Mouse (Mus musculus): ENCODE data around the gene Gatad2a.
"Not testable (repeated sequence)": the region's sequence is repeated elsewhere in the genome, so short reads cannot be mapped to it uniquely, and the experiment has no call there.

Gatad2a gene

DNA sequence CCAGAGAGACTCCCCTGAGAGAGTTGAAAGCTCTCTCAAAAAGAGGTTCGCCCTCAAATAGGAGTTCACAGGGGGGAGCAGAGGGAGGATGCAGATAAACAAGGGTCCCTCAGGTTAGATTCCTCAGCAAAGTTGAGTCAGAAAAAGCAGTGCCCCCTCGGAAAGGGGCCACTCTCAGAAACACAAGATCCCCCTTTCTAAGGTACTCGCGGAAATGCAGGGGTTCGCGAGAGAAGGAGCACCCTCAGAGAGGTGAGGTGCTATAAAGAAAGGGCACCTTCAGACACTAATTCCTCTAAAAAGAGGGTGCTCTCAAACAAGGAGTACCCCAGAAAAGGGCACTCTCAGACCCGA, 785 bp downstream of the Gatad2a start:
- no peak for DNase-seq (ENCODE audit: low spot score)

DNA sequence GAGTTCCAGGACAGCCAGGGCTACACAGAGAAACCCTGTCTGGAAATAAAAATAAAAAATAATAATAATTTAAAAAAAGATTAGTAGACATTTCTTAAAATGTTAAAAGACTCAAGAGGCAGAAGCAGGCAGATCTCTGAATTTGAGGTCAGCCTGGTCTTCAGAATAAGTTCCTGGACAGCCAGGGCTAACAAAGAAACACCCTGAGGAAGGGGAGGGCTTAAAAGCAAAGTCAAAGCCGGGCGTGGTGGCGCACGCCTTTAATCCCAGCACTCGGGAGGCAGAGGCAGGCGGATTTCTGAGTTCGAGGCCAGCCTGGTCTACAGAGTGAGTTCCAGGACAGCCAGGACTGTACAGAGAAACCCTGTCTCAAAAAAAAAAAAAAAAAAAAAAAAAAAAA, 7.2 kb downstream of the Gatad2a start:
- DNase-seq (ENCODE audit: low spot score) = not testable (repeated sequence)

DNA sequence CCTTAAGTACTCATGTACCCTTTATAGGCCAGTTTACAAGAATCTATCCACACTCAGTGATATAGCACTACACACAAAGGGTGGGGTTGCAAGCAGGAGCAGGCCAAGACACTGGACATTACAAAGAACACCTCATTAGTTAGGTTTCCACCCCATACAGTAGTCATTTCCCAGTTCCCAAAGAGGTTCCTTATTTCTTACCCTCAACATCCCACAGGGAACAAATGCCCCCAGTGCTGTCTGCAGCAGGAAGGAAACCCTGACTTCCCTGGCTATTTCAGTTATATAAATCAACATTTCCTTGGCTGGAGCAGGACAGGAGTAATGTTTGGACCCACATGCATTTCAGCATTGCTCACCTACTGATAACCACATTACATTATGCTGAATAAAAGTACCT, 8.4 kb downstream of the Gatad2a start:
- no peak for DNase-seq (ENCODE audit: low spot score)

DNA sequence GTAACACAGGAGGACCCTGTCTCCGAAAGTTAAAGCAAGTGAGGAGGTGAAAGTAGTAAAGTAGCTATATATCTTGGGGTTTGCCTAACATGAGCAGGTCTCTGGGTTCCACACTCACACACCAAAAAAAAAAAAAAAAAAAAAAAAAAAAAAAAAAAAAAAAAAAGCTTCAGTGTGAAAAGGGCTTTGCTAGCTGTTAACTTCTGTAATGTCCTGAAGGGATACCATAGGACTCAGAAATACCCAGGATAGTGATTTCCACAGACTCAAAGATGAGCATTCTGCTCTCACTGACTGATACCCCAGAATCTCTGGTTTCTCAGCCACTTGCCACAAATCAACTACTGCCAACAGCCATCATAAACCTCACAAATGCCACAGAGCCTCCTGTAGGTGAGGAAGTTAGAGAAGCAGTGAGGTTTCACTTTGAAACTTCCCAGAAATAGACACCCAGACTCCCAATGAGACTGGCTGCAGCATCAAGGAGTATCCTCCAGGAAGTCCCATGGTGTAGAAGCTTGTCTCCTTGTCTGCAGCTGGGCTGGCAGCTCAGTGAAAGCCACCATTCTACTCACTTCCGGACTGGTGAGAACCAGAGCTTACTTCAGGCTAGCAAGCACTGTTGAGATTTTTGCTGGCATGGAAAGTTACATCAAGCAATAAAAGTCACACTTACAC, 11.2 kb downstream of the Gatad2a start:
- no peak for DNase-seq (ENCODE audit: low spot score)

DNA sequence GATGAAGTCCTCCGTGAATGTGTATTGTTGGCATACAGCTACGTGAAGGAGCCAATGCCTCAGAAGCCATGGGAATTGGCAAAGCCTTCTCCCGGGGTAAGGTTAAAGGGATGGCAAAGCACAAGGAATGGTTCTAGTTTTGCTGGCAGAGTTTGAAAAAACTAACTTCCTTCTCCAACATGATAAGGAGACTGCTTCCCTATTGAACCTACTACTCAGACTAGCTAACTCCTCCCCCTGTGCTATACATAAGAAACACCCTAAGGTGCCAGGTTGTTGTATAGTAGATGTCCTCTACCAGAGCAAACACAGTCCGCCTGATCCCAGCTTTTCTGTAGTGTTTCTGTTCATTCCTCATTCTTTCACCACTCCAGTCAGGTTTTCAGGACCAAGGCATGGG, 17.7 kb downstream of the Gatad2a start:
- no peak for DNase-seq (ENCODE audit: low spot score)

DNA sequence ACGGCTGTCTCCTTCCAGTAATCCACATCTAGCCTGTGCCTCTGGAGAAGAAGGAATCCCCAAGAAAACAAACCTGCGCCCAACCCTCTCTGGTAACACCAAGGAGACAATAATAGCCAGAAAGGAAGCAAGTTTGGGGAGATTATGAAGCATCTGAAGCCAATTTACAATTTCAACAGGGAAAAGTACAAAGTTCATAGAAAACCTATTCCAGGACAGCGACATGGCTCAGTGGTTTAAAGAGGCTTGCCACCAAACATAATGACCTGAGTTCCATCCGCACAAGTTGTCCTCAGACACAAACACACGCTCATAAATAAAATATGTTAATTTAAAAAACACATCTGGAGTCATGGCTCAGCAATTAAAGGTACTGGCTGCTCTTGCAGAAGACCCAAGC, 21.4 kb downstream of the Gatad2a start:
- no peak for DNase-seq (ENCODE audit: low spot score)

DNA sequence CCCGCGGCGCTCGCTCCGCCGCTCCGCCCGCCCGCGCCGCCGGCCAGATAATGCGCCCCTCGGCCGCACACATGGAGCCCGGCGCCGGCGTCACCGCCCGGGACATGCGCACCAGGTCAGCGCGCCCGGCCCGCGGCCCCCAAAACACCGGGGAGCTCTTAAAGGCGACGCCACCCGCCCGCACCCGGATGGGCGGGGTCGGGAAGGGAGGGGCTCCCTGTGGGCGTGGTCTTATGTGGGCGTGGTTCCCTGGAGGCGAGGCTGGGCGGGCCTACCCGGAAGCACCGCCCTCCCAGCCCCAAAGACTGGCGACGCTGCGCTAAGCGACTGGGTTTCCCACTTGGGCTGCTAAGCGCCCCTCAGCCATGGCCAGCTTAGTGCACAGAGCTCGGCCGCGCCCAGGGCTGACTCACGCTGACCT, 22.0 kb downstream of the Gatad2a start:
- peak; percentile 95 for DNase-seq (ENCODE audit: low spot score)

DNA sequence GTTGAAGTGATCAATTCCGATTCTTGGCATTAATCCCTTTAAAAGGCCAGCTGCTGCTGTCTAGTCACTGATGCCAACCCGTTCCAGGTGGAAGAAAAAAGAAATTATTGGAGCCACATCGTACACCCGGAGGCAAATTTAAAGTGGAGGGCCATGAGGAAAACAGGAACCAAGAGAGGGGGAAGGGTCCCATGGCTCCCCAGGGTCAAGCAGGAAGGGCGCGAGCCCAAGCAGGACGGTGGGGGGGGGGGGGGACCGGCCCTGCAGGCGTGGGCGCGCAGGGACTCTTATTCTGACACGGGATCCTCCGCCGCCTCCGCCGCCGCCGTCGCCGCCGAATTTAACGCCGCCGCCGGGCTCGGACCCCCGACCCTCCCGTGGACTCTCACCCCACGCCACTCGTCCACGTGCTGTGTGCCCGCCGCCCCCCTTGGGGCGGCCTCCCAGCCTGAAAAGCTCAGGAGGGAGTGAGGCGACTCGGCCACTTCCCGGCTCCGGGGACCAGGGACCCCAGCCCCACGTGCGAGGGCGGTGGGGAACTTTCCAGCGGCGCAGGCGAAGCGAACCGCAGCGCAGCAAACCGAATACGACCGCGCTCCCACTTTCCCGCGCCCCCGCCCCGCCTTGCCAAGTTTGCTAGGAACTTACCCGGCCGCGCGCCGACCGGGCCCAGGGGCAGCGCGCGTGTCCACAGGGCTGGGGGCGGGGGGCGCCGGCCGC, 22.6 kb downstream of the Gatad2a start:
- DNase-seq (ENCODE audit: low spot score) = peak; percentile 52

DNA sequence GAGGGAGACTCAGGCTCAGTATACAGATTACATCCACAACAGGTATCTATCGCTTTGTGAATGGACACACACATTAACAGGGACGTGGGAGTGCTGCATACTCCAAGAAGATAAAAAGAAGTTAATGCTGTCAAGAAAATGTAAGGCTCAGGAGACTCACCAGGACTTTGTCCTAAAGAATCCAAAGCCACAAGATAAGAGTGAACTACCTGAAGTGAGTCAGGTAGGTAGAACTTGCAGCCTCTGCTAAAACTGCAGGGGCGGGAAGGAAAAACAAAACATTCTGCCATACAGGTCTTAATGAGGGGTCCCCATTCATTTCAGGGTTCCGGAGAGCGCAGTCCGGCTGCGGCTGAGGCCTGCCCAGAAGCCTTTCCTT, 23.1 kb downstream of the Gatad2a start:
- no peak for DNase-seq (ENCODE audit: low spot score)

DNA sequence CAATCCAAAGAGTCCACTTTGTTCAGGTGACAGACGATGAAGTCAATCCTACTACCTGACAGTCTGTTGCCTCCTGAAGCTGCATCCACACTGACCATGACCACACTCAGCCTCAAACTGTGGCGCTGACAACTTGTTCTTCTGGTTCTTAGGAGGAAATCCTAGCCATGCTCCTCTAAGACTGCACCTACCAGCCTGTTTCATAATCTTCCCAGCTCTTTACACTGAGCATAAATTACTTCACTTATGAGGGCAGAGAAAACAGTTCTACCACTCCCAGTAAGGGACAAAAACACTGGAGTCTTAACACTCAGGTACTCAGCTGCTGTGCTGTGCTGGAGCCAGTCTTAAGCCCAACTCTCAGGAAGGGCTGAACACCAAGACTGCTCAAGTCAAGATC, 25.3 kb downstream of the Gatad2a start:
- peak; percentile 37 for DNase-seq (ENCODE audit: low spot score)

DNA sequence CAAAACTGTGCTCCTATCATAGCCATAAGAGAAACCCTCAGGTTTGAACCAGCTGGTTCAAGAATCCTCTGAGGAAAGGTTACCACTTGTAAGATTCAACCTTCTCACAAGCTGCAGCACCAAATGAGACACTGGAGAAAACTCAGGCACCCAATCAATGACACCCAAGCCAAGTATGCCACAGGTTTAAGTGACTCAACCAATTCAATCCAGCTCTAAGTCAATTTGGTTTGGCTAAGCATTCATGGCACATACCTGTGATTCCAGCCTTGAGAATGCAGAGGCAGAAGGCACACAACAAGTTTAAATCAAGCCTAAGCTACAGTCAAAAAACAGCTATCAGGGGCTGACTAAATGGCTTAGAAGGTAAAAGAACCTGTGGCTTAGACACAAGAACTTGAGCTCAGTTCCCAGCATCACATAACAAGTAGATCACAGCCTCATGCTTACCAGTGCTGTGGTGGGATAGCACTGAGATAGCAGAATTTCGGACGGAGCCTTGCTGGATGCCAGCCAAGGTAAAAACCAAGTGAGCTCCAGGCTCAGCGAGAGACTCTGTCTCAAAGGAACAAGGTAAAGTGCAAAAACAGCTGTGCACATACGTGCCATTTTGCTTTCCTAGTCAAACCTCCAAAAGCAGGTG, 28.8 kb downstream of the Gatad2a start:
- DNase-seq (ENCODE audit: low spot score) = no peak

DNA sequence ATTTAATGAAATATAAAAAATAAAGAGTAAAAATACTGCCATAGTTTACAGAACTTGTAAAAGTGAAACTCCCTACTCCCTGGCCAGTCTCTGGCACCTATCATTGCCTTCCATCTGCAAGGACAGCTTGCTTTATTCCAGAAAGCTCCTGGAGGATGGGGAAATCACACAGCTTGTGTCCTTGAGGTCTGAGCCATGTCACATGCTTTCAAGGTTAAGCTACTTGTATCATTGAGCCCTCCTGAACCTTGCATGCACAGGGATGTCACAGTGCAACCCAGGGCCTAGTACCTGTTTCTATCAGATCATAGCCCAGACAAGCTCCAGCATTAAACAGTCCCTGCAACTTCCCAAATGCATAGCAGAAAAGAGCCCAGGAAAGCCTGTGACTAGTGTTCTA, 36.9 kb downstream of the Gatad2a start:
- DNase-seq (ENCODE audit: low spot score) = no peak

DNA sequence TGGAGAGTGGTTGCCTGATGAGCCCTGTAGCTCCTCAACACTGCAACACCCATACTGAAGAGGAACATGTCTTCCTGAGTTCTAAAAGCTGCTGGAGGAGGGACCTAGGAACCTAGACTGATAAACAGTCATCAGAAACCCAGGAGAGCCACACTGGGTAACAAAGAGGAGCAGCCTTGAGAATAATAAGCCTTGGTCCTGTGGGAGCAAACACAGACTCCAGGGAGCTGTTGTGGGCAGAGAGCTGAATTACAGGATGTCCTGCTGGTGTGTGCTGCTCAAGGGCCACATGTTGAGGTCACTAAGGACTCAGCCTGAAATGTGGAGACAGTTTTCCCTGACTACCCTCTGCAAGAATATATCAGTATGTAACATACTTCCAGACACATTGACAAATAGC, 38.3 kb downstream of the Gatad2a start:
- no peak for DNase-seq (ENCODE audit: low spot score)

DNA sequence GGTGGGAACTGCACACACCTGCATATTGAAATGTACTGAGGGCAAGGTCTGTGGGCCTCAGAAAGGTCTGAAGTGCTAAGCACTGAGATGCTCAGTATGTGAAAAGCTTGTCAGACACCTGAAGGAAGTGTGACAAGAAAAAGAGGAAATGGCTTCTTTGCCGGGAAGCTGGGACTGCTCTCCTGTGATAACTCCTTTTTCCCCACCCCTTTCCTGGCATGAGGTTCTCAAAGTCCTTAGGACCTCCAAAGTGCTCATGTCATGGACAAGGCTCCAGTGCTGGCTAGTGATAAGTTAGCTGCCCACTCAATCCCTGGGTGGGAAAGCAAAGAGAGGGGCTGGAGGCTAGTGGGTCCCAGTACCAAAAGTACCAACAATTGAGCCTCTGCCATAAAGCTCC, 38.8 kb downstream of the Gatad2a start:
- no peak for DNase-seq (ENCODE audit: low spot score)

DNA sequence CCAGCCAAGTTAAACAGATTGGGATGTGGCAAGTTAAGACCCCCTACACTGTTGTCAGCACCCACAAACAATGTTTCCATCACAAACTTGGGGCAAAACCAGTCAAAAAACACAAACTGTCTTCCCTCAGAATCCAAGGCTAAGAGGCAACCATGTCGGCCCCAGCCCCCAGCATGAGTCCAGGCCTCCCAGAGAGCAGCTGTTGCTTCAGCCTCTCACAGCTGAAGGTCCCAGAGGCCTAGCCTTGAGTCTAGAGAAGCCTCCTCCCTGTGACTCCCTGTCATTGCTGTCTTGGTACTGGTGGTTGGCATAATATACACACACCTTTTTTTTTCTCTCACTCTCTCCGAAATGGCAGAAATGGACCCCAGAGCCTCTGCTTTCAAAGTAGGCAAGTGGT, 39.5 kb downstream of the Gatad2a start:
- no peak for DNase-seq (ENCODE audit: low spot score)

DNA sequence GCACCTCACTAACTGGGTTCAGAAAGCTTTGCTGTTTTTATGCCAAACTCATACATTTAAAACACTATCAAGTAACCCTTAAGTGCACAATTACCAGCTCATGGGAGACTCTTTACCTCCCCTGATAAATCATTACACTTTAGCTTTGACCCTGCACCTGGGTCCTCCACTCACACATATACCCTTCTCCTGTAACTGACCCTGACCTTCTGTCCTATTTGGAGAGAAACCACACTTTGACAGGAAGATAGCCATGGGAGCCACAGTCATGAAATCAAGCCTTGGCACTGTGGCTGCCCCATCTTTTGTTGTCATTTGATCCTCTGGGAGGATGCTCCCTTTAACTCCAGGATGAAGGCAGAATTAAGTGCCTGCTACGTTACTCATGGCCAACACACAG, 41.5 kb downstream of the Gatad2a start:
- no peak for DNase-seq (ENCODE audit: low spot score)

DNA sequence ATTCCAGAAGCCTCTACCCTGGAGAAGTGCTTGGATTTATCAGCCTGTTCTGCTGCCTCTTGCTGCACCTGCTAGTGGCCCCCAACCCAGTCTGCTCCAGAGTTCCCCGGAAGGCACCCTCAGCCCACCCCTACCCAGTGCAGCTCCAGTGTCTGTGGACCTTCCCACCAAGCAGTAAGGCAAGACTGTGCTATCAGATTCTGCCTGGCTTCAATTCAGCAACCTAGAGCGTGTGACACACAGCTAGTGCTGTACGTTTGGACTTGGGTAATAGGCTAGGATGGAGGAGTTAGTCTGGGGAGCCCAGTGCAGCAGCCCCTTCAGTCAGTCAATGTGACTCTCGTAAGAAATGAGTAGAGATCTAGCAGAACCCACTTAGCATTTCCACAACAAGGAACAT, 42.0 kb downstream of the Gatad2a start:
- DNase-seq (ENCODE audit: low spot score) = no peak

DNA sequence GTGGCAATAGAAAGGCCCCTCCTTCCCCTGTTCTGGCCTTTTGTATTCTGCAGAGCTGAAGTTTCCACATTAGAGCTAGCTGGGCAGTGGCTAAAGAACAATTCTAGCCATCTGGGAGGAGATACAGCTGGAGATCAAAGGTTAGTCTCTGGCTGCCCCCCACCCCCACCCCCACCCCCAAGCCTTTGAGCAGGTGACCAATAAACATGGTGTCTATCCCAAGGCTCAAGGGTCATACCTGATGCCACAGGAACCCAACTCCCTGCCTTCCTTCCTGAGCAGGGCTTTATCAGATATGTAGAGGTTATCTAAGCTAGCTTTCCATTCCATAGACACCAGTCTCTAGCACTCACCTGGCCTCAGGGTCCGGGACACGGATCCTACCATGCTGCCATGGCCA, 45.9 kb downstream of the Gatad2a start:
- no peak for DNase-seq (ENCODE audit: low spot score)

DNA sequence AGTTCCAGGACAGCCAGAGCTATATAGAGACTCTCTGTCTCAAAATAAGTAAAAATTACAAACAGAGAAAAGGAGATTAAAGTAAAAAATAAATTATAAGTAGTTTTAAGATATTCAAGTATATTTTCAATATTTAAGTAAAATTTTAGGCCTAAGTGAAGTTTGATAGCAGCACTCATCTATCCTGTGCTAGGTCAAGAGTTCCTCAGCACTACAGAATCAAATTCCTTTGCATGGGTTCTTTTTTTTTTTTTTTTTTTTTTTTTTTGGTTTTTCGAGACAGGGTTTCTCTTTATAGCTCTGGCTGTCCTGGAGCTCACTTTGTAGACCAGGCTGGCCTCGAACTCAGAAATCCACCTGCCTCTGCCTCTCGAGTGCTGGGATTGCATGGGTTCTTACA, 53.7 kb downstream of the Gatad2a start:
- DNase-seq (ENCODE audit: low spot score) = not testable (repeated sequence)

DNA sequence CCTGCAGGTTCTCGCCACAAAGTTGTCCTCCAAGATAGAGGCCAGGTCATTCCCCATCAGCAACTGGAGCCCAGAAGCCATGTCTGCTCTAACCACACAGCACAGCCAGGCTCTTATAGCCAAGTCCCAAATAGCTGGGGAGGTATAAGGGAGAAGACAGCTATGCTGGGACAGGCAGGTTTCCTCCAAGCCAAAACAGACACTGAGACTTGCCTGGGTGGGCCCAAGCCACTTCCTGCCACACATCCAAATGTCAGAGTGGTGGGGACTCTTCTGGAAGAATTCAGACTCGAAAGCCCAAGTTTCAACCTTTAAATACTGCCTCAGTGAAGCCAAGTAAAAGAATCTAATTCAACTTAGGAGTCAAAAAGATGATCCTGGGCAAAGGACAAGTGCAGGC, 55.8 kb downstream of the Gatad2a start:
- DNase-seq (ENCODE audit: low spot score) = no peak

DNA sequence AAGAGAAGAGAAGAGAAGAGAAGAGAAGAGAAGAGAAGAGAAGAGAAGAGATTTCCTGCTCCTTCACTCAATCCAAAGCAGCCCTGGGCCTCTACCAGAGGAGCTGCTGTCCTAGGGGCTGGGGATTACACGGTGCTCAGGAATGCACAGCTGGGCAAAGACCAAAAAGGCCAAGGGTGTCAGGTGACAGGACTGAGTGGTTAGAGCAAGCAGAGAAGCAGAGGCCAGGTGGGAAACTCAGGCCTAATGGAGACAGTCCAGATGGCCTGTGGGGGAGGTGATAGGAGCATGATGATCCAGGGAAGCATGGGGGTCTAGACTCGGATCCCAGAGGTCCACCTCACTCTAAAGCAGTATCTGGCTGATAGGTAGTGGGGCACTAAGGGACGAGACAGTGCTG, 56.6 kb downstream of the Gatad2a start:
- no peak for DNase-seq (ENCODE audit: low spot score)

DNA sequence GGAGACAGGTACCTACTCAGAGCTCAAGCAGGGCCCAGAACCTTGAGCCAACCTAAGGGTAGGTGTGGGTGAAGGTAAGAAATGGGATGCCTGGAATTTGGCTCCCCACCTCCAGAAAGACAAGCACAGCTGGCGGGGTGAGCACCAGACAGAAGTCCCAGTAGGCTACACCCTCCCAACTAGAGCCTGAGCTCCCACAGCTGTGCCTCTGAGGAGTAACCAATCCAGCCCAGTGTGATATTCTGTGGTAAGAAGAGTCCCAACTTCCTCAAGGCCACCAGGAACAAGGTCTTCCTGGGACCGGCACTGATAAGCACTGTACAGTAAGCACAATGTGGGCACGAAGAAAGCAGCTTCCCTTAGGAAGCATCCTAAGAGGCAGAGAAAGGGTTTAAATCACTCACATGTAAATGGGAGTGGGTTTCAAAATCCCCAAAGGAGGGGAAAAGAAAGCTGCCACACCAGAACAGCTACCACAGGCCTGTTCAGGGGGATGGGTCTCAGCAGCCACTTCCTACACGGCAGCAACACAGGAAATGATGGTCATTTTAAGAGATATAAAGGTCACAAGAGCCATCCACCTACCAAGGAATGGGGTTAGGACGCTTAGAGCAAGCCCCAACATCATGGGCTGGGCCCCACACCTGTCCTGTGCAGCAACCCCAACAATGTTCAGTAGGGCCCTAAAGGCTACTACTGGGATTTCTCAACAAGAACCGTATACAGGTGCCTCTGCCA, 57.8 kb downstream of the Gatad2a start:
- DNase-seq (ENCODE audit: low spot score) = no peak

DNA sequence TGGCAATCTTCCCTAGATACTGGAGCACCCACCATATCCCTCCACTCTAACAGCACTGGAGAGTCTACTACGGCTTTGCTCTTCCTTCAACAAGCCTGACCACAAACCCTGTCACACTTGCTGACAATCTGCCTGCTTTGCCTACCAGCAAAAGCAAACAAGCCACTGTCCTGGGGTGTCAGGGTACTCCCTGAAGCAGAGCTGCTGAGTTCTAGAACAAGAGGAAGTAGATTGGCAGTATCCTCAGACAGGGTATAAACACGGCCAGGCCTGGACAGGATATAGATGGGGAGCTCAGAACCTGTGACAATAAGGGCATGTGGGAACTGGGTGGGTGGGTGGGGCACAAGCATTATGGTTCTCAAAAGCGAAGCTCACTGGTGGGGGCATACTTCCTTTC, 58.7 kb downstream of the Gatad2a start:
- no peak for DNase-seq (ENCODE audit: low spot score)
